Mouse (Mus musculus) right cerebral cortex, adult 2 months (tissue): ENCODE results near the gene Fchsd2.
A peak's percentile ranks its signal among the peaks of the same experiment; 100 is the strongest.

Source experiments
- DNase-seq, 2 experiments: peaks; one replicate each; pipeline ENCODE4 v3.0.0; 2021 to 2022; ENCODE audit warnings: low spot score in 2 of 2

Gene Fchsd2

GRCm38 (mm10) chr7:101191326-101191969 lies 98.8 kb downstream of the Fchsd2 start:
- DNase-seq = no peak

GRCm38 (mm10) chr7:101210826-101211225 lies 118.2 kb downstream of the Fchsd2 start:
- no peak for DNase-seq

- DNase-seq = no peak
Measured at GRCm38 (mm10) chr7:101213515-101214263, 121.0 kb downstream of the Fchsd2 start.

DNA sequence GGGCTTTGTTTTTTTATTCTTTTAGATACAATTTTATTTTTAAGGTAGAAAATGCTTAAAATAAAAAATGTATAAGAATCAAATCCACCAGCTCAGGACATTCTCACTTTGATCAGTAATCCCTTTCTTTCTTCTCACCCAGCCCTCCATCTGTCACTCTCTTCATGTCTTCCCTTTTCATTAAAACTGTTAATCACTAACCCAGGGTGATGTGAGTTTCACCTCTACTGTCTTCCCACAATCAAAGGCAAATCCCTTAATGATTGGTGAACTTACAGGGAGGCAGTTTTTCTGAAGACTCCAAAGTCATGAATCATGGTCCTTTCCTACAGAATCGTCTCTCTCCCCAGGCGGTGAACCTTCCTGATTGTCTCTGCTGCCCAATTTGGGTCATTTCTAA lies 124.1 kb downstream of the Fchsd2 start:
- no peak for DNase-seq

GRCm38 (mm10) chr7:101223501-101223900 lies 130.8 kb downstream of the Fchsd2 start:
- DNase-seq = no peak

DNA sequence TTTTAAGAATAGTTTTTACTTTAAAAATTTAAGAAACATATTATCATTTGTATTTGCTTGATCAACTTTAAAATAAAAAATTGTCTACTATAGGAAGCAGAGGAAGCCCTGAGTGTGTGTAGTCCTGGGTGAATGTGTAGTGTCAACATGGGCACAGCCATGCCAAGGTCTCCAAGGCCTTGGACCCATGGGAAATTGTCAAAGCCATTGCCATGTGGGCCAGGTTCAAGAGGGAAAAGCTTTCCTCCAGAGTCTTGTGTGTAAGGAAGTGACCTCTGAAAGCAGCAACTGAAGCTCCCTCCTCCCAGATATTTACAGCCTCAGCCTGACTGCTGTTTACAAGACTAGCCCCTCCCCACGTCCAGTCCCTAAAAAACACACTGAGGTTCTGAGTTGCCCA lies 136.7 kb downstream of the Fchsd2 start:
- no peak for DNase-seq

DNA sequence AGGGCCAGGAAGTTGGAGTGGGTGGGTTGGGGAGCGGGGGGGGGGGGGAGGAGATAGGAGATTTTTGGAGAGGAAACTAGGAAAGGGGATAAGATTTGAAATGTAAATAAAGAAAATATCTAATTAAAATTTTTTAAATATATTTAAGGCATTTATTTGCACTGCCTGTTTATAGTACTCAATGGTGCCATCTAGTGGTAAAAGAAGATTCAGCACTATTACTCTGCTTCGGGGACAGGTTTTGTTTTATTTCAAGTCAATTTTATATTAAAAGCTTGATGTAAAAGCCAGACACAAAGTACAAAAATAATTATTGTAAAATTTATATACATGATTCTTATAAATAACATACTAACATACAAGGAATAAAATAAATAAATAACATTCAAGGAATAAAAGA lies 138.8 kb downstream of the Fchsd2 start:
- DNase-seq = no peak

- no peak for DNase-seq
Measured at GRCm38 (mm10) chr7:101232716-101233115, 140.1 kb downstream of the Fchsd2 start.

DNA sequence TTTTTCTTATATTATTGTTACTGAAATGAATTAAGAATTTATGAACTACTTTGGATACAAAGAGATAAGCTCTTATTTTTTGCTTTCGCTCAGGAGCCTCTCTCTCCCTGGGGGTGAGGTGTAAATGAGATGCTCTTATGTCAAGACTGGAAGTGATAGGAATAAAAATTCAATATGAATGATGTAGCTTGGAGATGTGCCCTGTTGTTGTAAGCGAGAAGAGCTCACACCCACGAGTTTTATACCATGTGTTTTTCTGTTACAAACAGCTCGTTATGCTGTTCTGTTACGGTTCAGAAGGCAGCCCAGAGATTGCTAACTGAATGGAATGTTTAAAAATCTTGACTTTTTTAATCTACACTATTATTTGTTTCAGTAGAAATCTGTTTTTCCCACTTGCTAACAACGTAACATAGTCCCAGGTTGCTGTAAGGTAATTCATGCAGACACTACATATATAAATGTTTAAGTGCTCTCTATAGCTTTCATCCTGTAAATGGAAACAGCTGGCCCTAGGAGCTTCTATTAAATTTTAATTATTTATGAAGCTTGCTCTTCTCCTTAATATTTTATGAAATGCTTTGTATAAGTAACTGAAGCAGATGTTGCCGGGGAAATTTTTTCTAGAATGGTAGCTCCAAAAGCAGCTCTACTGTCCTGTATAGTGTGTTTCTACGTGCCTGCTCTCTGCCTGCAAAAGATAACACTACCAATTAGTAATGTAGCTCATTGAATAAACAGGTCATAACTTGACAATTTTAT lies 144.2 kb downstream of the Fchsd2 start:
- no peak for DNase-seq

DNA sequence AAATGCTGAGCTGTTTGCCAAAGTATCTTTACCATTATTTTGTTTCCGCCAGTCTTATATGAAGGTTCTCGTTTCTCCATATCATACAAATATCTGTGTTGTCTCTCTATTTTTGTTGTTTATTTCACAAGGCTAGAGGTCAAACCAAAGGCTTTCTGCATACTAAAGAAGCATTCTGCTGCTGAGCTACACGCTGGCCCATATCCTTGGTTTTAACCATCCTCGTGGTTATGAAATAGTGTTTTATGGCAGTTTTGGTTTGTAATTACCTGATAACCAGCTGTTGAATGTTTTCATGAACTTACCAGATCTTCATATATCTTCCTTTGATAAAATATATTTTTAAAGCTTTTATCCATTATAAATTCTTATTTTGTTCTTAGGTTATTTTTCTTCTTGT lies 156.1 kb downstream of the Fchsd2 start:
- DNase-seq = no peak

GRCm38 (mm10) chr7:101249173-101249572 lies 156.5 kb downstream of the Fchsd2 start:
- DNase-seq = no peak

- no peak for DNase-seq
Measured at GRCm38 (mm10) chr7:101253071-101253470, 160.4 kb downstream of the Fchsd2 start.

DNA sequence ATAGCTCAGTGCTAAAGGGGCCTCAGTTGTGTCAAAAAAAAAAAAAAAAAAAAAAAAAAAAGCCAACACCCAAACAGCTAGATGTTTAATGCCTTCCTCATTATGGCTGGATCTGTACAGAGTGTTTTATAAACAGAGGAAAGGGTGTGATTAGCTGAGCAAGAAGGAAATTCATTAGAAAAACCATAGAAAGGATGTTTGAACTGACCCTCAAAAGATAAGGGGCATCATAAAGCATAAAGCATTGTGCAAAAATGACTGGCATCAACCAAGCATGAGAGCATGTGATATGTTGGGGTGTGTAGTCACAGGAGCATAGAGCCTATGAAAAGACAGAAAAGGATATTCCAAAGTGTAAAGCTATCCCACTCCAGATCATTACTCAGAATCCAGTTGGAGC lies 165.8 kb downstream of the Fchsd2 start:
- no peak for DNase-seq

- no peak for DNase-seq
Measured at GRCm38 (mm10) chr7:101261941-101262546, 169.4 kb downstream of the Fchsd2 start.

GRCm38 (mm10) chr7:101263511-101263910 lies 170.8 kb downstream of the Fchsd2 start:
- no peak for DNase-seq

- peak in 1 of 2 experiments; percentile 29 for DNase-seq
Measured at GRCm38 (mm10) chr7:101267457-101268259, 175.0 kb downstream of the Fchsd2 start.

DNA sequence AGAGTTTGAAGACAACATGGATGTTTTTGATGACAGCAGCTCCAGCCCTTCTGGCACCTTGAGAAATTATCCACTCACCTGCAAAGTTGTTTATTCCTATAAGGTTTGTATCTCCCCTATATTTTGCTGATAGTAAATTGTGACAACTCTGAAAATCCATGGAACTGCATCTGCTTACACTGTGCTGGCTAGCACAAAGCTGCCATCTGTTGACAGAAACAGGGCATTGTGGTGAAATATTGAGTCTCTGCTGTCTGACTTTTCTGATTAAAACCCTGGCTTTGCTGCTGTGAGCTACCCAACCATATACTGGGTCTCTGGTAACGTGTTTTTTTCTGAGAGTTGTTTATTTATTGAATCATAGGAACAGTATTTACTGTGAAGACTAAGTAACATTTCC lies 178.9 kb downstream of the Fchsd2 start:
- DNase-seq = peak in 1 of 2 experiments; percentile 31

DNA sequence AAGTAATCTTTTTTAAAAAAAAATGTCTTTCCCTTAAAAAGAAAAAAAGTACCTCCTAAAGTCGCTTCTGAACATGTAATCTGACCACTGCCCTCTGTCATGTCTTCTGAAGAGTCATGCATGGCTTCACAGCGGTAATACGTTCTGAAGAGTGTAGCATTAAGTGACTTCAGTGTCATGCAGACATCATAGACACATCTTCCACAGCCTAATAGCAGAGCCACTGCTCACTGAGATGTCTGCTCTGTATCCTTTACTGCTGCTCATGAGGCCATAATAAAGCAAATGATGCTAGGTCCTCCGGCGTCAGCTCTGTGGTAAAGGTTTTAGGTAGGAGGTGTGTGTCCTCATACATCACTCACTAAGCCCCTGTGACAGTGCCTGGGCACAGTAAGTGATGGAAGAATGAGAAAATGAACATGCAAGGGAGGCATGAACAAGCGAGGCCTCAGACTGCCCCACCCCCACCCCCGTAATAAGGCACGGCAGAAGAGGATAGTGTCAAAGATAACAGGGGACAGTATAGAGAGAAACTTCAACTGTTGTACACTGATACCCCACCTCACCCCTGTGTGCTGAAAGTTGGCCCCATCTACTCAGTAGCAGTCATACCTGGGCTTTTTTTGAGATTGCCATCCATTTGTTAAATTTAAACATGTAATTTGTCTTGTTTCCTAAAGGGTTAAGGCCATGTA lies 179.9 kb downstream of the Fchsd2 start:
- DNase-seq = no peak

DNA sequence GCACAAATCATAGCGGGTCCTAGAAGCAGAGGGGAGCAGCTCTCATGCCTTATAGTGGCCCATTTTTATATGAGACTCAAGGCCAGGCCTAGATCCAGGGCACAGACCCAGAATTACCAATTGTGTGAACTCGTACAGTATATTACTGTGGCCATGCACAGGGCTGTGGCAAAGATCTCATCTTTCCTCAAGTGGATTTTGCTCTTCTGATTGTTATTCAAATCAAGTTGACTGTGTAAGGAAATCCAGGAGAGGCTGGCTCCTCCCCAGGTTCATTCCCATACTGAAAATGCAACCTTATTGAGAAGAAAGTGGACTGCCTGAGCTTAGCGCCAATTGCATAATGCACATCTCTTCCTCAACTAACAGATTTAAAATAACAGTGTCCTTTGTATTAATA lies 190.1 kb downstream of the Fchsd2 start:
- no peak for DNase-seq

GRCm38 (mm10) chr7:101284504-101284903 lies 191.8 kb downstream of the Fchsd2 start:
- DNase-seq = no peak

DNA sequence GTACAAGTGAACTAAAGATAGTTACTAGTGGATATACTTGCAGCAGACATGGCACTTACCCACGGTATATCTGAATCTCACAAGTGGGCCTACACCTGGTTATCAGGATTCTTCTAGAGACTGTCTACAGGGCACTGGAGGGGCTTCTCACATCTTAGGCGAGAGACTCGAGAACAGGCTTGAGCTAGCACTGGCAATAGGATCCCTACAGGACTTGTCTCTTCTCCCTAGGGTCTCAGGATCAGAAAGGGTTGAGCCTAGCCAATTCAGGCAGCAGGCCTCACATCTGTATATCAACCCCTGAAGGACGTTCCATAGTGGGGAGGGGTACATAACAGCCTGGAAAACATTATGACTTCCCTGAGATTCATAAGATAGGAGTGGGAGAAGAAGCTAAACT lies 194.2 kb downstream of the Fchsd2 start:
- no peak for DNase-seq
